Mouse (Mus musculus): ENCODE measurements around the gene Socs2.

DNA sequence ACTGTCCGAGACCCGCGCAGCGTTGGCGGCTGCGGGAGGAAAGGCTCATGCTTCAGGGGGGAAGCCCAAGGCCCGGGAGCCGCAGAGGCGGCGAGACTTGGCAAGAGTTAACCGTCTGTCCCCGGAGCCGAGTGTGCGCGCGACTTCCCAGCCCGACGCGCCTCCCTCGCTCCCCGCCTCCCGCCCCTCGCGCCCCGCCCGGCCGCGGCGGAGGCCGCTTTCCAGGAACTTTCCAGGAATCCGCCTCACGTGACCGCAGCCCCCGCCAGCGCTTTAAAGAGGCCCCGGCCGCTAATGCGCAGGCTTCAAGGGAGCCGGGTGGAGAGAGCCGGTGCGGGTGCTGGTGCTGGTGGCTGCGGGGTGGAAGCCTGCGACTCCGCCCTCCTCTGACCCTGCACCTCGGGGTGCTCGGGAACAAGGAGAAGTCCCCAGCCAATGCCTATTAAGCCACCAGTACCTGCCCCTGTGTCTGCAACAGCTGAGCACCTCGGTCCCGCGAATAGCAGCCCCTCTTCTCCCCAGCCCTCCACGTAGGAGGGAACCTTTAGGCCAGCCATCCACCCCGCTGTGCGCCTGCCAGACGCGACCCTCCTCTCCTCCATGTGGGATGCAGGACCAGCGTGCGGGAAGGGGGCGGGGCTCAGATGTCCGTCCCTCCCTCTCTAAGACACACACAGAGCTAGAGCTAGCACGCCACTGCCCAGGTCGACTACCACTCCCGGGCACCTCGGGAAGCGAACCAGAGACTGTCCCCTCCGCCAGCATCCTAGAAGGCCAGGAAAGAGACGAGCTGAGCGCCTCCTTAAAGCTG lies at the start of gene Socs2:
- TF ChIP-seq POLR2A (IDR thresholded peaks at IDR 0.05; ENCODE audit: insufficient read depth, low read length) (peak; percentile 8), EP300 (IDR thresholded peaks at IDR 0.05; ENCODE audit: insufficient read depth, low read depth, low read length) (peak; percentile 7; the same call in 1 of the 2 replicates)

All from ES-Bruce4 (cell line).